In genomic region chr6:29317286-29317685, GRCm38 (mm10) we compare ENCODE assay signal across 21 mouse cellular contexts. TPM values are rescaled to one million over a fixed set of nuclear protein-coding genes. Genes with fewer than 3 reads are reported as not detected.
"Had no signal": no experiment of that assay in that cellular context is flagged by ENCODE, and none has a peak within 500 bp of the region (broad histone marks: within the 10 kb centered on the region; RNA-seq: fewer than 3 reads in every experiment).

No protein-coding gene starts in this region.

- H3K4me2 ChIP-seq: limb, embryonic 12.5 days; liver, embryonic 15.5 days; midbrain, embryonic 12.5 days had no signal

- H3K9ac ChIP-seq: limb, embryonic 12.5 days; liver, embryonic 15.5 days; midbrain, embryonic 12.5 days had no signal

- H3K9me3 ChIP-seq: limb, embryonic 12.5 days; liver, embryonic 15.5 days; midbrain, embryonic 12.5 days had no signal

- H3K27me3 ChIP-seq: limb, embryonic 12.5 days; liver, embryonic 15.5 days; midbrain, embryonic 12.5 days had no signal

- H3K27ac ChIP-seq: layer of hippocampus, adult 2 months; left cerebral cortex, adult 2 months; limb, embryonic 12.5 days; liver, embryonic 15.5 days; macrophage; midbrain, embryonic 12.5 days; stomach, postnatal 0 days had no signal

- ATAC-seq: intestine, postnatal 0 days; midbrain, embryonic 16.5 days had no signal

- H3K4me3 ChIP-seq: layer of hippocampus, adult 2 months; left cerebral cortex, adult 2 months; limb, embryonic 12.5 days; liver, embryonic 15.5 days; megakaryocyte, embryonic 14.5 days; midbrain, embryonic 12.5 days had no signal

- DNase-seq: kidney, adult 8-10 months; kidney, postnatal 10 days; lung, adult 2 months; lung, postnatal 10 days; right cerebral cortex, adult 18-20 months; right cerebral cortex, postnatal 25 days; thymus, adult 2 months; thymus, postnatal 25 days had no signal

- H3K4me1 ChIP-seq: limb, embryonic 12.5 days; liver, embryonic 15.5 days; midbrain, embryonic 12.5 days had no signal

- H3K36me3 ChIP-seq: limb, embryonic 12.5 days; liver, embryonic 15.5 days; midbrain, embryonic 12.5 days had no signal

RNA-seq across cellular contexts. Expression of gene Fam71f1, which starts 1.7 kb away (rescaled TPM):
- polyA plus RNA-seq: intestine, postnatal 0 days; limb, embryonic 12.5 days; liver, adult 2 months; liver, embryonic 15.5 days; lung, adult 2 months; macrophage; midbrain, embryonic 12.5 days; midbrain, embryonic 16.5 days; neural tube, embryonic 14.5 days; stomach, postnatal 0 days; thymus, adult 2 months; urinary bladder, adult 2 months had no signal

RNA-seq across cellular contexts. Expression of gene Fam71f2, which starts 37.9 kb away (rescaled TPM):
- polyA plus RNA-seq: intestine, postnatal 0 days; liver, adult 2 months; macrophage; stomach, postnatal 0 days had no signal
